Comparison of ENCODE assay signal across 24 mouse cellular contexts in the genomic region with DNA sequence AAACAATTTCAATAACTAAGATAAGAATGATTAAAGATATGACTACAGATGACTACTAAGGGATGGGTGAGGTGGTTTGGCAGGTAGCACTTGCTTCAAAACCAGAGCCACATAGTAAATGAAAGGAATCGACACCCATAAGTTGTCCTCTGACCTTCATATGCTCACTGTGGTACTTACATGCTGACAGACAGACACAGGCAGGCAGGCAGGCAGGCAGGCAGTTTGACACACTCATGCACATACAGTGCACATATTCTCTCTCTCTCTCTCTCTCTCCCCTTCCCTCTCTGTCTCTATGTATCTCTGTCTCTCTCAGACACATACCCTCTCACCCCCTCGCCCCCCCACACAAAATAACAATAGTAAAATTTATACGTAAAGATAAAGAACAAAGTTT. TPM values are rescaled to one million over a fixed set of nuclear protein-coding genes. Genes with fewer than 3 reads are reported as not detected.
A peak's percentile ranks its signal among the peaks of the same experiment; 100 is the strongest.
DNase-seq lines count a peak whose midpoint lies in the region; ATAC-seq and TF ChIP-seq lines count a peak whose summit lies in the region.
"Had no signal": no experiment of that assay in that cellular context is flagged by ENCODE, and none has a peak within 500 bp of the region (broad histone marks: within the 10 kb centered on the region; RNA-seq: fewer than 3 reads in every experiment).

No protein-coding gene starts in this region.

- peak overlapping the region; percentile 11; the same call in 1 of the 2 replicates for H3K27ac ChIP-seq in heart, embryonic 12.5 days (ENCODE audit: poor library complexity, severe bottlenecking)
- H3K27ac ChIP-seq in intestine, embryonic 15.5 days: no peak overlapping the region
- no peak overlapping the region; the same call in 1 of the 2 replicates for H3K27ac ChIP-seq in intestine, postnatal 0 days (ENCODE audit: low read depth, low read length)
- no peak overlapping the region for H3K27ac ChIP-seq in intestine, embryonic 16.5 days (ENCODE audit: low read length)
- H3K27ac ChIP-seq: heart, embryonic 10.5 days; heart, embryonic 15.5 days; hindbrain, embryonic 10.5 days; hindbrain, embryonic 13.5 days had no signal

- H3K4me3 ChIP-seq in heart, embryonic 12.5 days: no peak overlapping the region
- no peak overlapping the region for H3K4me3 ChIP-seq in intestine, embryonic 15.5 days (replicated peaks)
- H3K4me3 ChIP-seq in intestine, postnatal 0 days (ENCODE audit: low read depth, low read length): no peak overlapping the region
- H3K4me3 ChIP-seq in intestine, embryonic 16.5 days (ENCODE audit: low read length): no peak overlapping the region
- H3K4me3 ChIP-seq: heart, embryonic 10.5 days; heart, embryonic 15.5 days; hindbrain, embryonic 10.5 days; hindbrain, embryonic 13.5 days had no signal

- no peak for DNase-seq in heart, postnatal 4 days
- no peak for DNase-seq in ovary, postnatal 36 days (ENCODE audit: low spot score)
- DNase-seq: adrenal gland, adult 8-10 months; adrenal gland, postnatal 25 days; cerebellum, adult 11-12 months; cerebellum, adult 8-10 months; cerebellum, postnatal 10 days; cerebellum, postnatal 36 days; forebrain, postnatal 0 days; gastrocnemius, postnatal 25 days; heart, adult 18-20 months; heart, postnatal 14 days had no signal

- no peak for ATAC-seq in heart, embryonic 12.5 days (ENCODE audit: insufficient number of reproducible peaks, low FRiP score)
- ATAC-seq in intestine, embryonic 15.5 days: peak; percentile 52; the same call in 1 of the 2 replicates
- ATAC-seq in intestine, postnatal 0 days: no peak
- ATAC-seq in intestine, embryonic 16.5 days: peak; percentile 53; the same call in 1 of the 2 replicates
- ATAC-seq in erythroid progenitor cell, adult 5-6 weeks (replicated peaks; ENCODE audit: low FRiP score, poor library complexity, severe bottlenecking): no peak
- ATAC-seq: activated CD4-positive, CD25-positive, alpha-beta regulatory T cell, adult 4 months; forebrain, embryonic 14.5 days; forebrain, postnatal 0 days; hindbrain, embryonic 16.5 days had no signal

- 64% methylated on average over 3 of the region's 3 CpGs for WGBS in heart, embryonic 12.5 days
- WGBS in intestine, embryonic 15.5 days: 64% methylated on average over 3 of the region's 3 CpGs
- 52% methylated on average over 3 of the region's 3 CpGs for WGBS in intestine, postnatal 0 days
- WGBS in intestine, embryonic 16.5 days: 61% methylated on average over 3 of the region's 3 CpGs

- TF ChIP-seq CTCF in intestine, postnatal 0 days (IDR thresholded peaks at IDR 0.05; ENCODE audit: low read depth): no peak

- H3K4me2 ChIP-seq in heart, embryonic 12.5 days: no peak overlapping the region
- H3K4me2 ChIP-seq in intestine, embryonic 15.5 days (replicated peaks): no peak overlapping the region
- H3K4me2 ChIP-seq in intestine, postnatal 0 days (replicated peaks; ENCODE audit: low read depth): no peak overlapping the region
- H3K4me2 ChIP-seq in intestine, embryonic 16.5 days (ENCODE audit: low read depth, low read length): no peak overlapping the region
- H3K4me2 ChIP-seq: heart, embryonic 15.5 days; hindbrain, embryonic 13.5 days had no signal

- H3K9ac ChIP-seq in heart, embryonic 12.5 days: peak overlapping the region; percentile 24; the same call in 1 of the 2 replicates
- H3K9ac ChIP-seq in intestine, embryonic 15.5 days: no peak overlapping the region
- no peak overlapping the region for H3K9ac ChIP-seq in intestine, postnatal 0 days (ENCODE audit: low read depth, low read length)
- H3K9ac ChIP-seq in intestine, embryonic 16.5 days (ENCODE audit: low read depth, low read length): no peak overlapping the region
- H3K9ac ChIP-seq: forebrain, postnatal 0 days; heart, embryonic 15.5 days; hindbrain, embryonic 13.5 days had no signal

- no peaks in the 10 kb centered on the region for H3K27me3 ChIP-seq in heart, embryonic 12.5 days (replicated peaks)
- no peaks in the 10 kb centered on the region for H3K27me3 ChIP-seq in intestine, embryonic 15.5 days (replicated peaks)
- no peaks in the 10 kb centered on the region for H3K27me3 ChIP-seq in intestine, postnatal 0 days (replicated peaks; ENCODE audit: control insufficient read depth, insufficient read depth, low read length)
- H3K27me3 ChIP-seq in intestine, embryonic 16.5 days (replicated peaks; ENCODE audit: control insufficient read depth, insufficient read depth, low read length): no peaks in the 10 kb centered on the region
- H3K27me3 ChIP-seq: heart, embryonic 15.5 days; hindbrain, embryonic 13.5 days had no signal

- no peaks in the 10 kb centered on the region for H3K9me3 ChIP-seq in heart, embryonic 12.5 days (replicated peaks)
- H3K9me3 ChIP-seq in intestine, embryonic 15.5 days: no peaks in the 10 kb centered on the region
- H3K9me3 ChIP-seq in intestine, postnatal 0 days (ENCODE audit: control insufficient read depth): no peaks in the 10 kb centered on the region
- no peaks in the 10 kb centered on the region for H3K9me3 ChIP-seq in intestine, embryonic 16.5 days (ENCODE audit: control insufficient read depth, low read length)
- H3K9me3 ChIP-seq: heart, embryonic 10.5 days; heart, embryonic 15.5 days; hindbrain, embryonic 10.5 days; hindbrain, embryonic 13.5 days had no signal

- peaks cover 12% of the 10 kb centered on the region for H3K4me1 ChIP-seq in heart, embryonic 12.5 days (replicated peaks)
- H3K4me1 ChIP-seq in intestine, embryonic 15.5 days (replicated peaks): 0 out of 2 replicates have a peak, but pooled peaks cover 3% of the 10 kb centered on the region
- no peaks in the 10 kb centered on the region; the same call in 1 of the 2 replicates for H3K4me1 ChIP-seq in intestine, postnatal 0 days (replicated peaks; ENCODE audit: control insufficient read depth, insufficient read depth, low read length)
- H3K4me1 ChIP-seq in intestine, embryonic 16.5 days (ENCODE audit: control insufficient read depth, insufficient read depth, low read length): peaks cover 10% of the 10 kb centered on the region; the same call in 1 of the 2 replicates

- H3K36me3 ChIP-seq in heart, embryonic 12.5 days: no peaks in the 10 kb centered on the region
- H3K36me3 ChIP-seq in intestine, embryonic 15.5 days: no peaks in the 10 kb centered on the region
- no peaks in the 10 kb centered on the region for H3K36me3 ChIP-seq in intestine, postnatal 0 days (ENCODE audit: control insufficient read depth, insufficient read depth)
- no peaks in the 10 kb centered on the region for H3K36me3 ChIP-seq in intestine, embryonic 16.5 days (ENCODE audit: control insufficient read depth, insufficient read depth, low read length)
- H3K36me3 ChIP-seq: heart, embryonic 10.5 days; heart, embryonic 15.5 days; hindbrain, embryonic 10.5 days; hindbrain, embryonic 13.5 days had no signal

RNA-seq across cellular contexts. Expression of gene Erbin, which starts 10.4 kb away (rescaled TPM):
- polyA plus RNA-seq in heart, embryonic 12.5 days (2016; fragmentation: Nextera tagmentation; extraction: Ambion mirVana): 18.3 and 21.4 TPM in 2 replicates
- total RNA-seq in heart, postnatal 4 days (2021): 10 to 100 TPM; 82.6 to 85.9 TPM
- polyA plus RNA-seq in intestine, embryonic 15.5 days (2015; fragmentation: Nextera tagmentation; extraction: Ambion mirVana): 17.5 and 18.7 TPM in 2 replicates
- polyA plus RNA-seq in intestine, postnatal 0 days (2015; fragmentation: Nextera tagmentation; extraction: Ambion mirVana): 28.4 and 31.1 TPM in 2 replicates
- 12.9 and 14.2 TPM in 2 replicates for polyA plus RNA-seq in intestine, embryonic 16.5 days (2015; fragmentation: Nextera tagmentation; extraction: Ambion mirVana)
- total RNA-seq in erythroid progenitor cell, adult 5-6 weeks (2015; ENCODE audit: low replicate concordance): 47.4 and 47.6 TPM in 2 replicates
- total RNA-seq in erythroid progenitor cell, adult 5-6 weeks (2017; ENCODE audit: low replicate concordance): 34.8 and 37.5 TPM in 2 replicates

Comparison
In these comparisons a context has a peak if more than half of its experiments do, and no peak if none do; other contexts are left out.
1. ATAC-seq: peak in intestine, embryonic 15.5 days (single experiment) and intestine, embryonic 16.5 days (single experiment); none in heart, embryonic 12.5 days (single experiment), intestine, postnatal 0 days (single experiment) and erythroid progenitor cell, adult 5-6 weeks (single experiment).